Mouse (Mus musculus): ENCODE measurements around the gene Mettl1.

DNA sequence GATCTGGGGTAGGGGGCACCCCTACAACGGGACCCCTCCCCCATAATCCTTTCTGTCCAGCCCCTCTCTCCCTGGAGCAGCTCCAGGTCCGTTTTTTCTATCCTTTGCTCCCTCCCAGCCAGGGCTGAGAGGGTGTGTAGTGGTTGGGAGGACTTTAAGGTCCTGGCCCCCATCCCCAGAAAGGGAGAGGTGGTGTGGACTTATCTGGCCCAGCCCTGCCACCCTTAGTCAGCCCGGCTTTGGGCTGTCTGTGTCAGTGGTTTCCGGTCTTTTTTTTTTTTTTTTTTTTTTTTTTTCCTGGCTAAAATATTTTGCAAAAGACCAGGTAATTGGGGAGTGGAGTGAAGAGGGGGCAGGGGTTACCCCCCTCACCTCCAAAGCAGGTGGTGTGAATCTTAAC is 51.5 kb downstream of the Mettl1 start:
- TF ChIP-seq CTCF (IDR thresholded peaks at IDR 0.05; ENCODE audit: extremely low read depth, insufficient read depth, low read length): no peak
- TF ChIP-seq POLR2A (IDR thresholded peaks at IDR 0.05; ENCODE audit: extremely low read depth, insufficient read depth, low read length): no peak

All from cortical plate, adult 2 months (tissue).